Mouse (Mus musculus) liver, adult 2 months (tissue): ENCODE measurements around the gene Art3. TPM values are rescaled to one million over a fixed set of nuclear protein-coding genes. Genes with fewer than 3 reads are reported as not detected.

Experiments used
- DNase-seq: peaks from one replicate; pipeline ENCODE4 v3.0.0-alpha.2; 2011; ENCODE audit warnings: low read depth, low spot score; ENCODE audit errors: extremely low read depth
- H3K27ac ChIP-seq: fragments of 200-500 bp; replicated peaks from 2 replicates; pipeline ENCODE4 v1.5.1; 2012; ENCODE audit warnings: low read depth, mild to moderate bottlenecking, control low read depth, inconsistent platforms, low read length; ENCODE audit not compliant: insufficient read depth
- H3K27me3 ChIP-seq: fragments of 200-500 bp; 2 replicates; pipeline ENCODE4 v1.6.1; 2012; ENCODE audit warnings: mild to moderate bottlenecking, moderate library complexity, low read length, inconsistent platforms; ENCODE audit not compliant: control insufficient read depth, insufficient read depth
- H3K36me3 ChIP-seq: fragments of 200-500 bp; 2 replicates; pipeline ENCODE4 v1.6.1; 2012; ENCODE audit warnings: low read length, inconsistent platforms; ENCODE audit not compliant: control insufficient read depth, insufficient read depth
- H3K4me1 ChIP-seq: fragments of 200-500 bp; 2 replicates; pipeline ENCODE4 v1.6.1; 2011; ENCODE audit warnings: low read length; ENCODE audit not compliant: control insufficient read depth, insufficient read depth
- H3K4me3 ChIP-seq: fragments of 200-500 bp; 2 replicates; pipeline ENCODE4 v1.5.1; 2011; ENCODE audit warnings: low read depth, mild to moderate bottlenecking, control low read depth, low read length, moderate library complexity; ENCODE audit not compliant: insufficient read depth
- H3K79me2 ChIP-seq: fragments of 200-500 bp; 2 replicates; pipeline ENCODE4 v1.6.1; 2012; ENCODE audit warnings: inconsistent platforms, mild to moderate bottlenecking, low read length, moderate library complexity; ENCODE audit not compliant: control insufficient read depth, insufficient read depth
- H3K9ac ChIP-seq: fragments of 200-500 bp; 2 replicates; pipeline ENCODE4 v1.6.1; 2012; ENCODE audit warnings: low read depth, mild to moderate bottlenecking, control low read depth, inconsistent platforms, low read length
- CTCF ChIP-seq: fragments of 200-500 bp; IDR thresholded peaks from 2 replicates; pipeline ENCODE4 v1.5.1; 2011; ENCODE audit warnings: low read depth, low read length, control low read depth
- POLR2A ChIP-seq: fragments of 200-500 bp; IDR thresholded peaks from 2 replicates; pipeline ENCODE4 v1.6.1; 2011; ENCODE audit warnings: low read length, control low read depth; ENCODE audit not compliant: insufficient read depth; ENCODE audit errors: extremely low read depth
- WGBS: fragments of 180-500 bp; shearing (Covaris S2); methylation state at CpG from one replicate; pipeline ENCODE4 v1.1.7; 2018; 5-methylcytosine and 5-hydroxymethylcytosine counted together
- polyA plus RNA-seq: library from polyadenylated mRNA; depleted of rRNA; stranded (reverse); fragments of >200 nt; gene quantifications from 2 replicates; pipeline ENCODE4 v1.2.3, GENCODE M21; 2012; rRNA removed
- total RNA-seq: library from RNA; depleted of rRNA; stranded (reverse); fragments of >200 nt; gene quantifications from 2 replicates; pipeline ENCODE4 v1.2.3, GENCODE M21; 2014; rRNA removed

The Art3 gene
- total and polyA plus RNA-seq, 2 experiments = 1.8 to 8.6 TPM

- Histone ChIP-seq H3K79me2 (no peaks in the 10 kb centered on the region), H3K4me1 (peaks cover 8% of the 10 kb centered on the region), H3K27me3 (no peaks in the 10 kb centered on the region), H3K27ac (no peak overlapping the region), H3K36me3 (peaks cover 72% of the 10 kb centered on the region), H3K4me3 (no peak overlapping the region), H3K9ac (no peak overlapping the region)
- TF ChIP-seq POLR2A (no peak), CTCF (no peak)
- WGBS = 97% methylated on average over 5 of the region's 5 CpGs
- no peak for DNase-seq
Measured at GRCm38 (mm10) chr5:92446736-92447135, 115.1 kb downstream of the Art3 start.

DNA sequence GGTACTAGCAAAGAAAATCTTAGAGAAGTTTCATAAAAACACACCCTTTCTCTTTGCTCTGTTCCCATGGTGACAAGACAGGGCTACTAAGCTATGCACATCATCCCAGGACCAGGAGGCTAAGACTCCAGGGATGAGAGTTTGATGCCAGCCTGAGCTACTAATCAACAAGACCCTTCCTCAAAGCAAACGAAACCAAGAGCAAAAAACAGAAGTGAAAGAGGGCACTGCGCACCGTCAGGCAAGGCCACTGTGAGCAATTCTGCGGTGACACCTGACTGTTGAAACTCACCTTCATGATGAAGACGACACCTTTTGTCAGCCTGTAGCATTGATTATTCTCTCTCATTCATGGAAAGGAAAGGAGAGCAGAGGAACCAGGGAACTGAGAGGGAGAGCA lies 121.2 kb downstream of the Art3 start:
- no peaks in the 10 kb centered on the region for H3K79me2 ChIP-seq
- H3K4me3 ChIP-seq = no peak overlapping the region
- no peak overlapping the region for H3K9ac ChIP-seq
- DNase-seq = no peak
- TF ChIP-seq POLR2A = no peak
- TF ChIP-seq CTCF = no peak
- peaks cover 70% of the 10 kb centered on the region for H3K36me3 ChIP-seq
- H3K27me3 ChIP-seq = no peaks in the 10 kb centered on the region
- H3K27ac ChIP-seq = no peak overlapping the region
- 97% methylated on average over 5 of the region's 5 CpGs for WGBS
- H3K4me1 ChIP-seq = peaks cover under 1% of the 10 kb centered on the region

GRCm38 (mm10) chr5:92457410-92457809 lies 125.8 kb downstream of the Art3 start:
- Histone ChIP-seq H3K36me3 (peaks cover 49% of the 10 kb centered on the region), H3K79me2 (peaks cover 5% of the 10 kb centered on the region; the same call in 1 of the 2 replicates), H3K4me1 (peaks cover 5% of the 10 kb centered on the region), H3K9ac (no peak overlapping the region), H3K4me3 (no peak overlapping the region), H3K27ac (no peak overlapping the region), H3K27me3 (no peaks in the 10 kb centered on the region)
- TF ChIP-seq CTCF (no peak), POLR2A (no peak)
- 58% methylated on average over 2 of the region's 2 CpGs for WGBS
- no peak for DNase-seq

DNA sequence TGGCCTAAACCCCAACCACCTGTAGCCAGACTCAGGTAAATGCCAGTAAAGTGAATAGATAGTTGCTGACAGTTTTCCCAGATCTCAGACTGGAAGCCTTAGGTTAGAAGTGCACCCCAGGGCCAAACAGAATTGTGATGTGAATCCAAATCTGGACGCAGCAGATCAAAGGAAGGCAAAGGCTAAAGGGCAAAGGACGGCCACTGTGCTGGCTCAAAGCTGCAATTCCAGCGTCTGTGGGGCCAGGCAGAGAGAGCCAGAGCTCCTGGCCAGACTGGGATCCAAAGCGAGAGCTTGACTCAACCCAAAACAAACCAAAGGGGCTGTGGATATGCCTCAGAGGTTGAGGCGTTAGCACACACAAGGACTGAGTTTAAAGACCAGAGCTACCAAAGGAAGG lies 127.1 kb downstream of the Art3 start:
- H3K79me2 ChIP-seq = peaks cover 9% of the 10 kb centered on the region; the same call in 1 of the 2 replicates
- H3K4me1 ChIP-seq = peaks cover 7% of the 10 kb centered on the region
- H3K4me3 ChIP-seq = no peak overlapping the region
- no peaks in the 10 kb centered on the region for H3K27me3 ChIP-seq
- peak overlapping the region; percentile 78 for H3K27ac ChIP-seq
- H3K36me3 ChIP-seq = peaks cover 43% of the 10 kb centered on the region
- TF ChIP-seq CTCF = no peak
- TF ChIP-seq POLR2A = no peak
- H3K9ac ChIP-seq = no peak overlapping the region
- 15% methylated on average over 5 of the region's 5 CpGs for WGBS
- DNase-seq = peak; percentile 96

DNA sequence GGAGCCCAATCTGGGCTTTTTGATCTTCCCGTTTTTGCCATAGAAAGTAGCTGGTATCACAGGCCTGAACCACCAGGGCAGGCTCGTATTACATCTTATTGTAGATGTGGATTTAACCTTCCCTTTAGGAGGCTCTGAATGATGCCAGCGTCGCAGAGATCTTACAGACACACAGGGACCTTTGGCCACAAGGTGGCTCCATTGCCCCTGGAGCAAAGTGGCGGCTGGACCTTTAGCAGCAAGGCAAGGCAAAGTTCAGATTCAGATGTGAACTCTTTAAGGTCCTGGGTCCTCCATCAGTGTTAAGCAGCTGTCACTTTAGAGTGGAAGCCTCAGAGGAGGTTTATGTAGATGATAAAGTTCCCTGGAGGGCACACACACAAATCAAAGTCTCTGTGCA lies 129.7 kb downstream of the Art3 start:
- TF ChIP-seq CTCF (peak; percentile 95), POLR2A (no peak)
- no peak overlapping the region for H3K9ac ChIP-seq
- H3K79me2 ChIP-seq = peaks cover 28% of the 10 kb centered on the region
- DNase-seq = peak; percentile 71
- 20% methylated on average over 5 of the region's 5 CpGs for WGBS
- no peaks in the 10 kb centered on the region for H3K27me3 ChIP-seq
- H3K4me1 ChIP-seq = peaks cover 12% of the 10 kb centered on the region
- peaks cover 27% of the 10 kb centered on the region for H3K36me3 ChIP-seq
- no peak overlapping the region for H3K4me3 ChIP-seq
- no peak overlapping the region for H3K27ac ChIP-seq

Other genes with a start within 250 kb of the Art3 start
- gene G3bp2, start 248.1 kb upstream of the Art3 start, total RNA-seq = 29.5 and 37.3 TPM in 2 replicates
- 11.3 and 12.1 TPM in 2 replicates for gene G3bp2, start 248.1 kb upstream of the Art3 start, polyA plus RNA-seq
- gene Uso1, start 193.9 kb upstream of the Art3 start, total RNA-seq = 44.7 and 46.6 TPM in 2 replicates
- 20.4 and 22.2 TPM in 2 replicates for gene Uso1, start 193.9 kb upstream of the Art3 start, polyA plus RNA-seq
- not detected in 2 replicates for gene U90926, start 116.4 kb upstream of the Art3 start, total RNA-seq
- gene U90926, start 116.4 kb upstream of the Art3 start, polyA plus RNA-seq = not detected in 2 replicates
- gene Ppef2, start 75.5 kb upstream of the Art3 start, total RNA-seq = 0.13 TPM in 1 of 2 replicates, not detected in the other
- 0.27 TPM in 1 of 2 replicates, not detected in the other for gene Ppef2, start 75.5 kb upstream of the Art3 start, polyA plus RNA-seq
- gene Naaa, start 53.7 kb upstream of the Art3 start, total RNA-seq = 4.4 and 5.0 TPM in 2 replicates
- 4.8 and 5.2 TPM in 2 replicates for gene Naaa, start 53.7 kb upstream of the Art3 start, polyA plus RNA-seq
- 5.6 and 5.7 TPM in 2 replicates for gene Sdad1, start 21.3 kb upstream of the Art3 start, total RNA-seq
- gene Sdad1, start 21.3 kb upstream of the Art3 start, polyA plus RNA-seq = 3.8 and 6.3 TPM in 2 replicates
- gene Cxcl9, start 3.7 kb upstream of the Art3 start, total RNA-seq = 5.3 and 11.9 TPM in 2 replicates
- 28.2 and 28.8 TPM in 2 replicates for gene Cxcl9, start 3.7 kb upstream of the Art3 start, polyA plus RNA-seq
- gene Cxcl10, start 17.1 kb downstream of the Art3 start, total RNA-seq = 1.5 and 2.8 TPM in 2 replicates
- 6.7 and 13.2 TPM in 2 replicates for gene Cxcl10, start 17.1 kb downstream of the Art3 start, polyA plus RNA-seq
- gene Nup54, start 103.4 kb downstream of the Art3 start, total RNA-seq = 20.0 and 21.9 TPM in 2 replicates
- 13.4 and 13.7 TPM in 2 replicates for gene Nup54, start 103.4 kb downstream of the Art3 start, polyA plus RNA-seq
- gene Scarb2, start 175.0 kb downstream of the Art3 start, total RNA-seq = 112 and 122 TPM in 2 replicates
- 28.5 and 32.4 TPM in 2 replicates for gene Scarb2, start 175.0 kb downstream of the Art3 start, polyA plus RNA-seq
- gene Fam47e, start 223.2 kb downstream of the Art3 start, total RNA-seq = 30.3 and 36.6 TPM in 2 replicates
- gene Fam47e, start 223.2 kb downstream of the Art3 start, polyA plus RNA-seq = 9.5 and 9.8 TPM in 2 replicates